Mouse (Mus musculus): Measurements from ENCODE around the gene Gm9767. TPM values are rescaled to one million over a fixed set of nuclear protein-coding genes. Genes with fewer than 3 reads are reported as not detected.

Gm9767 gene
- polyA plus RNA-seq, 1 experiment from 2014 or later = not detected

GRCm38 (mm10) chr10:26114409-26114808 lies 36.4 kb downstream of the Gm9767 start:
- Histone ChIP-seq H3K9ac (no peak overlapping the region), H3K4me2 (no peak overlapping the region), H3K4me1 (replicated peaks) (no peaks in the 10 kb centered on the region), H3K4me3 (replicated peaks) (no peak overlapping the region), H3K9me3 (replicated peaks) (no peaks in the 10 kb centered on the region), H3K27ac (no peak overlapping the region), H3K36me3 (no peaks in the 10 kb centered on the region), H3K27me3 (no peaks in the 10 kb centered on the region)
- no peak for ATAC-seq (ENCODE audit: low read depth)
- 66% methylated on average over 4 of the region's 4 CpGs for WGBS (ENCODE audit: insufficient replicate concordance)
- no peak for DNase-seq

- Histone ChIP-seq H3K9me3 (replicated peaks) (no peaks in the 10 kb centered on the region), H3K36me3 (no peaks in the 10 kb centered on the region), H3K27me3 (no peaks in the 10 kb centered on the region), H3K4me3 (replicated peaks) (no peak overlapping the region), H3K9ac (no peak overlapping the region), H3K27ac (no peak overlapping the region), H3K4me2 (no peak overlapping the region), H3K4me1 (replicated peaks) (no peaks in the 10 kb centered on the region)
- 60% methylated on average over 6 of the region's 6 CpGs for WGBS (ENCODE audit: insufficient replicate concordance)
- ATAC-seq (ENCODE audit: low read depth) = no peak
- DNase-seq = no peak
Observed at GRCm38 (mm10) chr10:26119067-26119821, 41.2 kb downstream of the Gm9767 start.

- 50% methylated on average over 1 of the region's 1 CpGs for WGBS (ENCODE audit: insufficient replicate concordance)
- DNase-seq = no peak
- Histone ChIP-seq H3K36me3 (no peaks in the 10 kb centered on the region), H3K9ac (no peak overlapping the region), H3K4me3 (replicated peaks) (no peak overlapping the region), H3K27ac (no peak overlapping the region), H3K9me3 (replicated peaks) (no peaks in the 10 kb centered on the region), H3K4me2 (no peak overlapping the region), H3K27me3 (no peaks in the 10 kb centered on the region), H3K4me1 (replicated peaks) (no peaks in the 10 kb centered on the region)
- no peak for ATAC-seq (ENCODE audit: low read depth)
Observed at GRCm38 (mm10) chr10:26119822-26120183, 41.7 kb downstream of the Gm9767 start.

Other genes starting within 250 kb of the Gm9767 start
- gene Tmem200a, start 797 bp downstream of the Gm9767 start, polyA plus RNA-seq (2015; fragmentation: Nextera tagmentation; extraction: Ambion mirVana) = 0.38 and 0.56 TPM in 2 replicates
- gene Samd3, start 151.5 kb downstream of the Gm9767 start, polyA plus RNA-seq (2015; fragmentation: Nextera tagmentation; extraction: Ambion mirVana) = not detected in 2 replicates

Data from liver, embryonic 13.5 days (tissue).